Mouse (Mus musculus) A20 (cell line): ENCODE measurements around the gene Tex13c3.
"Not testable (repeated sequence)": the region's sequence is repeated elsewhere in the genome, so short reads cannot be mapped to it uniquely, and the experiment has no call there.

Source experiments
- DNase-seq: peaks from one replicate; pipeline ENCODE4 v3.0.0-alpha.2; 2011; ENCODE audit warnings: low read depth, low spot score

The Tex13c3 gene

GRCm38 (mm10) chrX:19481219-19481618, at the start of gene Tex13c3:
Gene Tex13c3 (minus strand): TSS chrX:19481319.
- not testable (repeated sequence) for DNase-seq

GRCm38 (mm10) chrX:19489731-19490130, 8.6 kb upstream of the Tex13c3 start:
- DNase-seq = no peak
